Mouse (Mus musculus) neutrophil, adult 83 days (primary cell): Measurements from ENCODE around the gene Ms4a8a. TPM values are rescaled to one million over a fixed set of nuclear protein-coding genes. Genes with fewer than 3 reads are reported as not detected.

ENCODE experiments used
- total RNA-seq, 2 experiments: library from RNA; stranded (reverse); gene quantifications; one replicate each; pipeline ENCODE4 v1.2.4; 2023

Ms4a8a gene
- total RNA-seq = 10 to 100 TPM; 41.2 to 41.4 TPM

DNA sequence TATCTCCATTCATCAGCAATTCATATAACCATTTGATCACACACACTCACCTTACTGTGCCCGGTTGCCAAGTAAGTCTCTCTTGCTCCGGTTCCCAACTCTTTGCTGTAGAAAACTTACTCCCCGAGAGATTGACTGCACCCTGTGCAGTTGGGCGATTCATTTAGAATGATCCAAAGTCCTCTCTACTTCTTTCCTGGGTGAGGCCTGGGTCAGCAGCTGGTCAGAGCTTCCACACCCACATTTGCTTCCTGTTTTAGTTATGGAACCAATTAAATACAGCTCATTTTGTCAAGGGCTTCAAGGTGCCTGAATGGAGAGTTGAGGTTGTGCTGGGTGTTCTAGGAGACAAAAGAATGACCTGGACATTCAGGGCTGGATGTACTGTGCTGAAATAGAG lies at the start of gene Ms4a8a:
TSS of gene Ms4a8a (minus strand) at position 169 of the 400 bp plus-strand sequence.

DNA sequence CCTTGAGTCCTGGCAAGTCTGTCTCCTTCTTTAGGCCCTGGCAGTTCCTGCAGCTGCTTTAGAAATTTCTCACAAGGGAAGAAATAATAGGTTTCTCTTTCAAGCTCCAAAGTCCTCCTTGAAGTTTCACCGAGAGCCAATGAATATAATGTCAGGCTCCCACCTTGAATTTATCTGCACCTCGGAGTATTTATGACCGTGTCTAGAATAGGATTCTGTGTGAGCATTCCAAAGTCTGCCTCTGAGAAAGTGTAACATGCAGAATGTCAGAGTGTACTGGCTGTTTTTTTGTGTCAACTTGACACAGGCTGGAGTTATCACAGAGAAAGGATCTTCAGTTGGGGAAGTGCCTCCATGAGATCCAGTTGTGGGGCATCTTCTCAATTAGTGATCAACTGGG lies 63.0 kb downstream of the Ms4a8a start, which contains the start of gene Ms4a18:
TSS of gene Ms4a18 (minus strand) at position 141 of the 400 bp plus-strand sequence.

Other genes with a start within 250 kb of the Ms4a8a start
- gene Slc15a3, start 241.4 kb downstream of the Ms4a8a start, total RNA-seq = 100 to 1,000 TPM; 131 to 142 TPM
- under 1 TPM; 0.31 to 0.81 TPM for gene Tmem132a, start 211.2 kb downstream of the Ms4a8a start, total RNA-seq
- 10 to 100 TPM; 27.1 to 32.1 TPM for gene Tmem109, start 199.1 kb downstream of the Ms4a8a start, total RNA-seq
- gene Prpf19, start 185.9 kb downstream of the Ms4a8a start, total RNA-seq = 10 to 100 TPM; 56.9 to 59.5 TPM
- not detected for gene Zp1, start 160.5 kb downstream of the Ms4a8a start, total RNA-seq
- gene Ptgdr2, start 143.9 kb downstream of the Ms4a8a start, total RNA-seq = not detected
- 10 to 100 TPM; 10.7 to 11.5 TPM for gene Ccdc86, start 131.8 kb downstream of the Ms4a8a start, total RNA-seq
- gene Ms4a10, start 106.4 kb downstream of the Ms4a8a start, total RNA-seq = not detected
- gene Ms4a15, start 87.9 kb downstream of the Ms4a8a start, total RNA-seq = not detected
- not detected for gene Ms4a18, start 63.1 kb downstream of the Ms4a8a start, total RNA-seq
- not detected for gene 1700017D01Rik, start 49.8 kb upstream of the Ms4a8a start, total RNA-seq
- gene 1700025F22Rik, start 84.2 kb upstream of the Ms4a8a start, total RNA-seq = not detected
- gene Ms4a13, start 115.6 kb upstream of the Ms4a8a start, total RNA-seq = not detected
- not detected for gene Ms4a12, start 151.3 kb upstream of the Ms4a8a start, total RNA-seq
- gene Ms4a1, start 185.1 kb upstream of the Ms4a8a start, total RNA-seq = 1 to 10 TPM; 1.1 to 3.0 TPM
- not detected for gene Ms4a5, start 202.8 kb upstream of the Ms4a8a start, total RNA-seq
- not detected for gene Ms4a14, start 233.4 kb upstream of the Ms4a8a start, total RNA-seq